Mouse (Mus musculus) spleen, postnatal 10 days (tissue): ENCODE data around the gene Il16.

Source experiments
- DNase-seq, 2 experiments: peaks; one replicate each; pipeline ENCODE4 v3.0.0; 2021 to 2022; ENCODE audit warnings: low spot score in 2 of 2

The Il16 gene

DNA sequence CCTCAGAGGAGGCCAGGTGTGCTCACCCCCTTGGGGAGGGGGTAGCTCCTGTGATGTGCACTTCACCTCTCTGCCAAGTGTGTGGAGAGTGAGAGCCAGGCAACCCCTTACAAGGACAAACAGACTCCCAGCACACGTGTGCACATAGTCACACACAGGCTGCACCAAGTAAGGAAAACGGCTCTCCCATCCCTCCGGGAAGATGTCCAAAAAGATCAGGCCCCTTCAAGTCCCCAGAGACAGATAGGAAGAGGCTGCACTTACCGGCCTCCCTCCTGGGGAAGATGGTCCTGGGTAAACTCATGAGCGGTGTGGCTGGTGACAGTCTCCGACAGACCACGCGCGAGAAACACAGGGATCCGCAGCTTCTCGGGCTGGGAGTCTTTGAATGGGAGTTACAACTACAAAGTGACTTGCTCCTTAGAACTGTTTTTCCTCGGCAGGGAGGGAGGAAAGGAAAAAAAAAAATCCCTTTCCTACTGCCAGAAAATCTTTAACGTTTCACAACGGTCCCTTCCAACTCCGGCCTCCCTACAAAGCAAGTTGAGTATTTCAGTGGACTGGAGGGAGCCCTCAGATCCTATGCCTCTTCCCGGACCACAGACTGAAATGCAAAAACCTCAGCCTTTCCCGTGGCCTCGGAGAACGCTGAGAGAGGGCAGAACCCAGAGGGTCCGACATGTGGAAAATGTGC is at the start of gene Il16:
Gene Il16, minus strand, starts transcription at position 314 of the 694 bp plus-strand sequence.
- DNase-seq, result no peak

DNA sequence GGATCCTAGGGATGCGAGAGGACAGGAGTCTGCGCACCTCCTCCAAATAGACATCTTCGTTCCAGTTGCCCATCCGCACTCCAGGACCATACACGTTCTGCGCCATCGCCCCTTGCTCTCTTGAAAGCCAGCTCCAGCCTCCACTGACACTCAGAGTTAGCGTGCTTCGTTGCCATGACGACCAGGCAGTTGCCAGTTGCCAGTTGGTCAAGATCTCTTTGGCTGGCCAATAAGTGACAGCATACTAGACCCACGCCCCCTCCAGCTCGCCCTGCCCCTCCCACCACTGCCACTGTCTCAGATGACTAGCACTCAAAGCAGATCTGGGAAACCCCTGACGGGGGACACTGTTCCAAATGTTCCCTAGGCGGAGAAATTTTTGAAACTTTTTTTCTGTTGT is 49.2 kb upstream of the Il16 start, which contains the start of gene Cfap161:
Gene Cfap161, minus strand, starts transcription at position 176 of the 400 bp plus-strand sequence.
- DNase-seq, result peak in 1 of 2 experiments; percentile 27

DNA sequence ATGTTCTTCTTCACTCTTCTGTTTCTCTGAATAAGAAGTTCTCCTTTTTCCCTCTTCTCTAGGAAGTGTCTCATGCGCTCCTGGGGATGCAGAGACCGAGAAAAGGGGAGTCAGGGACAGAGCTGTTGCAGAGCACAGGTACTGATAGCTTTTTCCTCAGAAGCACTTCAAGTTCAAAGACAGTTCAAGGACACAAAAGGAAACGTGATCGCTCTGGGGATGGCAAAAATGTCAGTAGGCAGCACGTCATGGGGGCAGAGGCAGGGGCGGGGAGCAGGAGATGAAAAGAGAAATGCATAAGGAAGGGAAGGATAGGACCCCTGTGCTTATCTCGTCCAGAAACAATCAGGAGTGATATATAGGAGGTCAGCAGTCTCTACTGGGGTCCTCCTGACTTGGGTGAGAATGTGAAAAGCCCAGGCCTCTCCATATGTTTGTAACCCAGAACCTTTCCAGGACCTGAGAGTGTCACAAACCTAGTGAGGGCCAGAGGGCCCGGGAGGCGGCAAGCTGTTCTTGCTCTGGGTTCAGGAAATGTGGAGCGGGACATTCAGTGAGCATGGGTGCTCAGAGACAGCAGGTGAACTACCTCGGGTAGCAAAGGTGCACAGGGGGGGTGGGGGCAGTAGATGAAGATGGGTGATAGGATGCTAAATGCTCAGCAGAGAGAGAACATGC is 48.6 kb upstream of the Il16 start:
- no peak for DNase-seq

GRCm38 (mm10) chr7:83780881-83781280 is 35.4 kb upstream of the Il16 start:
- no peak for DNase-seq

DNA sequence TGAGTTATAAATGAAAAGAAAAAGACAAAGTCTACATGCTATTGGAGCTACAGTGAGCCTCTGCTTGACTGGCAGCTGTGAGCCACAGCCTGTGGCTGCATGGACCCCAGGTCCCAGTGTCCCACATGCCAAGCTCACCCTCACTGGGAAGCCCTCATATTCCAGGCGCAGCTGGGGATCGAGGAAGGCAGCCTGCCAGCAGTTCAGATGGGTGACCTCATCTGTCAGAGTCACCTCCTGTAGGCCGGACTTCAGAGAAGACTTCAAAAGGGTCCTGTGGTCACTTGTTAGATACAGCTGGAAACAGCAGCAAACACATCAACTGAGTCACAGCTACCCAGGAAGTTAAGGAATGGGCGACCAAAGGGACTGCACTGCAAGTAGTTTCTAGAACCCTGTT is 34.5 kb upstream of the Il16 start:
- no peak for DNase-seq

DNA sequence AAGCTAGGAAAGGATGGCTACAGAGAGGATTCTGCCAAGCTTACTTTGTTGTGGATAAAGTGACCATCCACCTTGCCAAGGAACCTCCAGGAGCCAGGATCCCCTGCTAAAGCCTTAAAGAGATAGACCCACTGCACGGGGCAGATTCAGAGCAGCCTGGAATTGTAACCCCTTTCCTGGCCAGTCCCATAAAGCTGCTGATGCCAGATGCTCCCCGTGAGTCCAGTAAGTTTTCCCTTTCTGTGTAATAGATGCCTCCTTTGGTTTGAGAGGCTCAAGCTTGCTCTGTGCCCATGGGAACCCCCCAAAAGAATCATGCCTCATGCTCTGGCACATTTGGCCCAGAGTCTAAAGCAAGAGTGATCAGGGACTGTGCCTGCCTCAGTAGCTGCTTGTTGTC is 33.5 kb upstream of the Il16 start:
- DNase-seq, result no peak

DNA sequence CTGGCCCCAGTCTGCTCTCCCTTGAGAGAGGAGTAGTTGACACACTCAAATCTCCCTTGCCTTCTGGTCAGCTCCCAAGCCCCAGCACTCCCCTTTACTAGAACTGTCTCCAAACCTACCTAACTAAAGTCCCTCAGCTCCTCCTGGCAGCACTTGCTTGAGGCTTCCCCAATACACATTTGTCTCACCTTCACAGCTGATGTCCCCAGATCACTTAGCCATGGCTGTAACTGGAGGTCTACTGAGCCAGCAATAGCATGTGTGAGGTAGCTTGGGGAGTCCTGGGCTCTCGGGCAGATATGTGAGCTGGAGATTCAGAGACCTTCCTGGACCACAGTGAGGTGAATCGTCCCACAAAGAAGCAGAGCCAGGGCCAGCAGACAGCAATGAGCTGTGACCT is 33.0 kb upstream of the Il16 start:
- DNase-seq, result no peak

DNA sequence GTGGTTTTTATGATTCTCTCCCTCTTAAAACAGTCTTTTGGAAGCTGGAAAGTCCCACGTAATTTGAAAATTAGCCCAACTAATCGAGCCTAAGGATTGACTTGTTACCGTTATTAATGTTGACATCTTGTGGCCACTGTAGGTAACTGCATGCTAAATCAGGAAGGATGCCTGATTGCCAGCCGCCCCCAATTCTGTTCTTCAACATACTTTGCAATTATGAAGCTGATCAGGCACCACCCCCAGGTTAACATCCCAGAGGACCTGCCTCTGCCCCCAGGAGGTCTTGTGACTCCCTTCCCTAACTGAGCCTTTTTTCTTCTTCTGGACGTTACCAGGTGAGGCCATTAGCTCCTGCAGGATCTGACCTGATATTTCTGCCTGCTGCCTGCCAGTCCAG is 29.2 kb upstream of the Il16 start:
- DNase-seq, result no peak

DNA sequence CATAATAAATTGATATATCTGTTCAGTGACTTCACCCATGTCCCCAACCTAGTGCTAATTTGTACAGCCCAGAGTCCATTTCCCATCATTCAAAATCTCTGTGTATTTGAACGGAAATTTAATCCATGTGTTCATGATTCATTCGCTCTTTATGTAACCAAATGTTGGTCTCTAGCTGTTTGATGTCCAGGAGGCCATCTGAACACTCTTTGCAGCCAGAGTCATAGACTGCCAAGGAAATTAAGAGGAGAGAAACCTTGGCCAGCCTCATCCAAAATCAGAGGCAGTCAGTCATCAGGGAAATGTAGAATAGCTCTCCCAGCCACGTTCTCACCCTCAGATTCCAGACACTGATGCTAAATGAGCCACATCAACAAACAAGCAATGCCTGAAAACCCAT is 18.1 kb upstream of the Il16 start:
- no peak for DNase-seq

GRCm38 (mm10) chr7:83762336-83762735 is 16.8 kb upstream of the Il16 start:
- DNase-seq, result no peak

DNA sequence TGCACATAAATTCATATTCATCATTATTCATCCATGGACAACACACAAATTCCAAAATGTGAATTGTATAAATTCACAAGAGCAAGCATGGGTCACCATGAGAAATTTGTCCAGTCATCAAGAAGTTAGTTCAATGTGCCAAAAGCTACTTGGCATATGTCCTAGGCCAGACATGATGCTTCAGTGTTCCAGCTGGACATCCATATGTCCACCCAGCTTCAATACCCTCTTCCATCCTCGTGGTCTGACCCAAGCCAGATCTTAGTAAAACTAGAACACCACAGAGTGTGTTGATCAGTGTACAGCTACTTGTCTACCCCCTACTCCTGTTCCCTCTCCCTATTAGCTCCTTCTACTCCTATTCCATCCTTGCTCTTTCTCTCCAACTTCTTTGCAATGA is 5.5 kb upstream of the Il16 start:
- DNase-seq, result no peak

GRCm38 (mm10) chr7:83748405-83748804 is 2.9 kb upstream of the Il16 start:
- DNase-seq, result no peak

DNA sequence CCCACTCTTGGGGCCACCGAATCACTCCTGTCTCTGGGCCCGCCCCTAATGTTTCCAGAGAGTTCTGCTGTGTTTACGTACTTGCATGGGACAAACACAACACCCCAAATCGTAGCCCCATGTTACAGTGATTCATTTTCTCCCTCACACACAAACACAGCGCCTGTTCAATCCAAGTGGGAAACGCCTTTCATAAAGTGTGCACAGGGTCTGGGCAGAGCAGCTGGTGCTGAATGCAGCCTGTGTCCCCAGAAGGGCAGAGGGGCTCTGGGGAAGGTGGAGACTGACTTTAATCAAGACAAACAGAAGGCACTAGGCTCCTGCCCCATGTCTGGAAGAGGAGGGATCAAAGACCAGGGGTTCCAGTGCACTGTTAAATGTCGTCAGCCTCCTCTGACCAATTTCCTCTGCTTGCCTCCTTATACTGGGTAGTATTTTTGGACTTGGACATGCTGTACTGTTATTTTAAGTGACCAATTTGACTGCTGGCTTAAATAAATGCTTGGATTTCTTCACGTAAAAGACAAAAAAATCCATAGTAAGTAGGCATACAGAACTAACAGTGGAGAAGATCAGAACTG is 671 bp upstream of the Il16 start:
- DNase-seq, result no peak

DNA sequence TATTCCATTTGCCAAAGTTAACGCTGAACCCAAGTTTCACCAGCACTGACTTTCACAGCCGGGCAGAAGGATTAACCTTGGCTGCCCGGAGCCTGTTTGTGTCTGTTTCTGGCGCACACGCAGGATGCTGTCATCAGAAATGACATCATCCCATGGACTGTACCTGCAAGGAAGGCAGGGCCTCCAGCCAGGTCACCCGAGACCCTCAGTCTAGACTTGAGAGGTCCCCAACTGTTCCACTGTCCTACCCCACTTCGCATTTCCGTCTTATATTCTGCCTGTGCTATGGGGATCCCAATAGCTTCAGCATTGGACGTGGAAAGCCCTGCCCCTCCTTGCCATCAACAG is 487 bp downstream of the Il16 start:
- no peak for DNase-seq

DNA sequence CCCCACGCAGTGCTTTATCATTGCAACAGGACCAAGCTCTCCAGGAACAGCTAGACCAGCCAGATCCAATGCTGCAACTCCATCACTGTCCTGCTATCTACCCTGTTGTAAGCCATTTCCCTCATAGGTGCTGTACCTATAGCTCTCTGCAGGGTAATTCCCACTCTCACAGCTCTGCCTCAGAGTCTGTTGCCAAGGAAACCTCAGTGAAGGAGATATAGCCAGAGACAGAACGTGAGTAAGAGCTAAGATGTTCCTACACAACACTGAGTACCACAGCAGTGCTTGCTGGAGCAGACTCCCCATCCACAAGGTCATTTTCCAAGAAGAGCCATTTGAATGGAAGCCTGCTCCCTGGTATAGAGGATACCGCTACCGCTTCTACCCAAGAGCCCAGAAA is 1.3 kb downstream of the Il16 start:
- DNase-seq, result no peak

DNA sequence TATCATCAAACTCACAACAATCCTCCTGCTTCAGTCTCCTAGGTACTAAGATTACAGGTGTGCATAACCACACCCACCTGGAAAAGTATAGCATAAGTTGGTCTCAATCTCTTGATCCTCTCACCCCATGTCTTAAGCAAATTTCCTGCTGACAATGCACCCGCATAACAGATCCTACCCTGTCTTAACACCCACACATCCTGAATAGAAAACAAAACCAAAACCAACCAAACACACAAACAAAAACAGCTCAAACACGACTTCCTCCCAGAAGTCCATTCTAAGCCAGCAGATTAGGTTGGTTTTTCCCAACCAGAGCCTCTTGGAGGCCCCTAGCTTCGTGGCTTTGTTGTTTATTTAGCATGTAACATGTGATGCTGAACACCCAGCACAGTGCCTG is 2.8 kb downstream of the Il16 start:
- no peak for DNase-seq

DNA sequence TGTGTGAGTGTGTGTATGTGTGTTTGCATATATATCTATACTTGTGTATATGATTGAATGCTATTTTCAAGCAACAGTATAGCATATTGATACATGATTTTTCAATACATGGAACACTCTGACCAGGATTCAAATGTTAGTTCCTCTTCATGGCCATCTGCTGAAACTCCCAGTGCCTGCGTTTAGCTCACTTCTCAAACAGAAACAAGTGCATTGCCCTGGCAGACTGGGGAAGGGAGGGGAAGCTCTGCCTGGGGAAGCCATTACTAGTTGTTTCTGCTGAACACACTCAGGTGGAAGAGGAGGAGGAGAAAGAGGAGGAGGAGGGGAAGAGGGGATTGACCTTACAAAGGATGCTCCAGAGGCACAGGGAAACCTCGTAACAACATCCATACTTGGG is 3.5 kb downstream of the Il16 start:
- no peak for DNase-seq

DNA sequence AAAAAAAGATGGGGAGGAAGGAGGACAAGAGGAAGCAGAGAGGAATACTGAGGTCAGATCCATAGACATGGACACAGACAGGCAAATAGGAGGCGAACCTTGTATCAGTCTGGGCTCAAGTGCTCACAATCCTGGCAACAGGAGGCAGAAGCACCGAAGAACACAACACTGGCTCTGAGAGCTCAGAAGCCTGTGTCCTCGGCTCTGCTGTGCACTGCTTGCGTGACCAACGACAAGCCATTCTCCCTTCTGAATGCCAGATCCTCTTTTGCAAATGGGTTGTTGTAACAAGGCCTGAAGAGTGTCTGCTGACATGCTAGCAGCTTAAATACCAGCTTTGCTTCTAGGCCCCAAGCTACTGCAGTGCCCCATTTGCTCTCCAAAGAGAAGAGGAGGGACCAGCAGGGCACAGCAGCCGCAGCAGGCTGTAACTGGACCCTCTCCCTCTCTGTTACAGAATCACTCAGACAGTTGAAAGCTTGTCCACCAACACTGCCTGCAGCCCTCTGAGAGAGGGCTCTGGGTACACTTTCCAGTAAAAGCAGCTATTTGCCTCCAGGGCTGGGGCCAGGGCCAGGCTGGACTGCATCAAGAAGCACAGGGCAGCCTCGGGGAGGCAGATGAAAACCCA is 5.7 kb downstream of the Il16 start:
- no peak for DNase-seq

DNA sequence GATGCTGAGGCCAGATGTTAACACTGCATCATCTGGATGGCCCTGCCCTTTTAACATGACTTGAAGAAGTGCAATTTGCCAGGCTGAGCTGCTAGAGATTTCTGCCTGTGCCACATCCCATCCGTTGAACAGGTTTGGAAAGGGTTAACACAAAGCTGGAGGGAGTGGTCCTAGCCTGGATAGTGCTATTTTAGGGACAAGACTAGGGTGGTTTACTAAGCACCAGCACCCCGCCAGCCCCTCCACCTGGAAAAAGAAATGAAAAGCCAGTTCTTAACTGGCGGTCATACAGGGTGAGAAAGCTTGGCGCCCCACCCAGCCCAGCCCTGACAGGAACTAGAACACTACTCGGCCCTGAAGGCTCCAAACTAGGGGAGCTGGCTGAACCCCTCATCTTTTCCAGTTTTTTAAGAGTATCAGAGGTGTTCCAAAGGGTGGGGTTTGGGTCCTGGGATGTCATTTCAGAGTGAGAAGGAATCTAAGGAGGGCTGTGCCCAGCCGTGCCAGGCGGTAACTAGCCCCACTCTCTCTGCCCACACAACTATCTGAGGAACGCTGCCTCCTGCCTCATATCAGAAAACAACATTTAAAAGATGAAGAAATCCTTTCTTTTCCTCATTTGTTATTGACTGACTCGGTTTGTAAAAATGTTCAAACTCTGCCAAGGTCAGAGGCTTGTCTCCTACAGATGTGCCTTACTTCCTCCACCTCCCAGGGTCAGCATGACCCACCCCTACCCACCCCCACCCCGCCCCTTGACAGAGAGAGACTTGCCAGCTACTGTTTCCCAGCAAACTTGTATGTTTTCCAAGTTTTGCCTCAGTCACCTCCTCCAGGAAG is 6.7 kb downstream of the Il16 start:
- DNase-seq, result no peak

GRCm38 (mm10) chr7:83737914-83738490 is 7.5 kb downstream of the Il16 start:
- no peak for DNase-seq

- DNase-seq, result no peak
These were observed 9.0 kb downstream of the Il16 start for GRCm38 (mm10) chr7:83736341-83737115.
